Mouse (Mus musculus) stomach, embryonic 16.5 days (tissue): ENCODE measurements at regions not wholly inside any gene's neighbourhood (a gene's known extent, or its start where the extent isn't known, plus 50 kb on each side); places are given as distances from the start of the nearest gene placed in this dataset.
"Not testable (repeated sequence)": the region's sequence is repeated elsewhere in the genome, so short reads cannot be mapped to it uniquely, and the experiment has no call there.

Experiments
- ATAC-seq: fragments of 200-750 bp; cut with Nextera tagmentation; 2 replicates; pipeline ENCODE4 v1.8.0; 2017; ENCODE audit warnings: moderate number of reproducible peaks, moderate TSS enrichment; ENCODE audit not compliant: insufficient read depth, low FRiP score
- H3K27ac ChIP-seq: fragments of 300-500 bp; sonication (generic); 2 replicates; pipeline ENCODE4 v1.5.1; 2014; ENCODE audit warnings: low read length
- H3K27me3 ChIP-seq: fragments of 300-500 bp; sonication (generic); 2 replicates; pipeline ENCODE4 v1.6.1; 2014; ENCODE audit warnings: low read length, control low read depth, mixed read lengths; ENCODE audit not compliant: control insufficient read depth, insufficient read depth
- H3K36me3 ChIP-seq: fragments of 300-500 bp; sonication (generic); 2 replicates; pipeline ENCODE4 v1.6.1; 2014; ENCODE audit warnings: low read length; ENCODE audit not compliant: control insufficient read depth, insufficient read depth
- H3K4me1 ChIP-seq: fragments of 300-500 bp; sonication (generic); 2 replicates; pipeline ENCODE4 v1.6.1; 2014; ENCODE audit warnings: low read length, control low read depth, mixed read lengths; ENCODE audit not compliant: control insufficient read depth, insufficient read depth
- H3K4me2 ChIP-seq: fragments of 300-500 bp; sonication (generic); 2 replicates; pipeline ENCODE4 v1.6.1; 2014; ENCODE audit warnings: low read depth, low read length, mixed read lengths
- H3K4me3 ChIP-seq: fragments of 300-500 bp; sonication (generic); replicated peaks from 2 replicates; pipeline ENCODE4 v1.5.1; 2014; ENCODE audit warnings: mild to moderate bottlenecking, low read length
- H3K9ac ChIP-seq: fragments of 300-500 bp; sonication (generic); 2 replicates; pipeline ENCODE4 v1.6.1; 2014; ENCODE audit warnings: low read length
- H3K9me3 ChIP-seq: fragments of 300-500 bp; sonication (generic); replicated peaks from 2 replicates; pipeline ENCODE4 v1.6.1; 2016; ENCODE audit warnings: low read length, control low read depth; ENCODE audit not compliant: control insufficient read depth
- WGBS: fragments of 180-500 bp; shearing (Covaris S2); extraction: QIAGEN DNeasy Blood & Tissue Kit; methylation state at CpG from one replicate; pipeline ENCODE4 v1.1.7; 2014; 5-methylcytosine and 5-hydroxymethylcytosine counted together

GRCm38 (mm10) chr2:17946047-17946446 is 50.7 kb downstream of the H2al2a start:
- Histone ChIP-seq H3K36me3 (no peaks in the 10 kb centered on the region), H3K4me3 (no peak overlapping the region), H3K9ac (no peak overlapping the region), H3K4me1 (no peaks in the 10 kb centered on the region), H3K9me3 (no peaks in the 10 kb centered on the region), H3K27ac (no peak overlapping the region), H3K27me3 (no peaks in the 10 kb centered on the region), H3K4me2 (no peak overlapping the region)
- ATAC-seq = no peak
- WGBS = 65% methylated on average over 12 of the region's 12 CpGs

- H3K9me3 ChIP-seq = no peaks in the 10 kb centered on the region
- no peak overlapping the region for H3K4me2 ChIP-seq
- 65% methylated on average over 7 of the region's 7 CpGs for WGBS
- H3K27ac ChIP-seq = no peak overlapping the region
- no peaks in the 10 kb centered on the region for H3K27me3 ChIP-seq
- H3K36me3 ChIP-seq = no peaks in the 10 kb centered on the region
- no peaks in the 10 kb centered on the region for H3K4me1 ChIP-seq
- H3K9ac ChIP-seq = no peak overlapping the region
- H3K4me3 ChIP-seq = no peak overlapping the region
- ATAC-seq = no peak
Measured at GRCm38 (mm10) chr2:17945369-17945915, 51.3 kb downstream of the H2al2a start.

- no peak overlapping the region for H3K4me2 ChIP-seq
- H3K4me1 ChIP-seq = no peaks in the 10 kb centered on the region
- no peak overlapping the region for H3K9ac ChIP-seq
- no peak for ATAC-seq
- no peak overlapping the region for H3K4me3 ChIP-seq
- 87% methylated on average over 11 of the region's 11 CpGs for WGBS
- no peaks in the 10 kb centered on the region for H3K9me3 ChIP-seq
- no peaks in the 10 kb centered on the region for H3K36me3 ChIP-seq
- H3K27me3 ChIP-seq = no peaks in the 10 kb centered on the region
- H3K27ac ChIP-seq = no peak overlapping the region
Measured at GRCm38 (mm10) chr2:17943506-17943905, 53.3 kb downstream of the H2al2a start.

- no peak for ATAC-seq
- 75% methylated on average over 8 of the region's 8 CpGs for WGBS
- no peaks in the 10 kb centered on the region for H3K4me1 ChIP-seq
Measured at GRCm38 (mm10) chr2:17942528-17943387, 54.0 kb downstream of the H2al2a start.

GRCm38 (mm10) chr2:17941921-17942320 is 54.8 kb downstream of the H2al2a start:
- WGBS = 84% methylated on average over 6 of the region's 6 CpGs

More at GRCm38 (mm10) chr2:17942528-17943387, 54.0 kb downstream of the H2al2a start:
- Histone ChIP-seq H3K4me3 (no peak overlapping the region), H3K4me2 (no peak overlapping the region), H3K27me3 (no peaks in the 10 kb centered on the region), H3K9me3 (no peaks in the 10 kb centered on the region), H3K36me3 (no peaks in the 10 kb centered on the region), H3K27ac (no peak overlapping the region), H3K9ac (no peak overlapping the region)

GRCm38 (mm10) chr2:17939857-17940848 is 56.6 kb downstream of the H2al2a start:
- not testable (repeated sequence) for H3K4me3 ChIP-seq, H3K27me3 ChIP-seq, H3K36me3 ChIP-seq, H3K9me3 ChIP-seq, H3K4me1 ChIP-seq, H3K4me2 ChIP-seq, H3K9ac ChIP-seq
- 65% methylated on average over 13 of the region's 16 CpGs for WGBS
- H3K27ac ChIP-seq = peak overlapping the region; percentile 52; the same call in 1 of the 2 replicates
- ATAC-seq = peak; percentile 58; the same call in 1 of the 2 replicates

More at GRCm38 (mm10) chr2:17941921-17942320, 54.8 kb downstream of the H2al2a start:
- Histone ChIP-seq H3K27ac (no peak overlapping the region), H3K4me3 (no peak overlapping the region), H3K9ac (no peak overlapping the region), H3K4me1 (no peaks in the 10 kb centered on the region), H3K36me3 (no peaks in the 10 kb centered on the region), H3K9me3 (no peaks in the 10 kb centered on the region), H3K27me3 (no peaks in the 10 kb centered on the region), H3K4me2 (no peak overlapping the region)
- no peak for ATAC-seq

GRCm38 (mm10) chr2:17939183-17939856 is 57.4 kb downstream of the H2al2a start:
- Histone ChIP-seq H3K9me3 (no peaks in the 10 kb centered on the region), H3K4me2 (no peak overlapping the region), H3K9ac (no peak overlapping the region), H3K27ac (no peak overlapping the region; the same call in 1 of the 2 replicates), H3K36me3 (no peaks in the 10 kb centered on the region), H3K4me1 (no peaks in the 10 kb centered on the region), H3K4me3 (no peak overlapping the region), H3K27me3 (no peaks in the 10 kb centered on the region)
- 64% methylated on average over 4 of the region's 4 CpGs for WGBS
- no peak for ATAC-seq

- WGBS = 62% methylated on average over 4 of the region's 4 CpGs
- no peak overlapping the region for H3K4me2 ChIP-seq
- ATAC-seq = no peak
Measured at GRCm38 (mm10) chr2:17936527-17937139, 60.1 kb downstream of the H2al2a start.

More at GRCm38 (mm10) chr2:17936527-17937139, 60.1 kb downstream of the H2al2a start:
- Histone ChIP-seq H3K27me3 (no peaks in the 10 kb centered on the region), H3K36me3 (no peaks in the 10 kb centered on the region), H3K4me3 (no peak overlapping the region), H3K27ac (no peak overlapping the region), H3K9me3 (no peaks in the 10 kb centered on the region), H3K4me1 (no peaks in the 10 kb centered on the region), H3K9ac (no peak overlapping the region)
